Mouse (Mus musculus) small intestine, adult 2 months (tissue): ENCODE results near the gene Phyhipl.

Source experiments
- CTCF ChIP-seq: fragments of 200-500 bp; IDR thresholded peaks from 2 replicates; pipeline ENCODE4 v1.5.1; 2012; ENCODE audit warnings: low read depth, mild to moderate bottlenecking, control low read depth, inconsistent platforms, low read length, moderate library complexity, mixed read lengths; ENCODE audit not compliant: insufficient replicate concordance, insufficient read length; ENCODE audit errors: extremely low read depth
- POLR2A ChIP-seq: fragments of 200-500 bp; IDR thresholded peaks from 2 replicates; pipeline ENCODE4 v1.6.1; 2012; ENCODE audit warnings: low read depth, mild to moderate bottlenecking, control low read depth, inconsistent platforms, low read length, moderate library complexity

DNA sequence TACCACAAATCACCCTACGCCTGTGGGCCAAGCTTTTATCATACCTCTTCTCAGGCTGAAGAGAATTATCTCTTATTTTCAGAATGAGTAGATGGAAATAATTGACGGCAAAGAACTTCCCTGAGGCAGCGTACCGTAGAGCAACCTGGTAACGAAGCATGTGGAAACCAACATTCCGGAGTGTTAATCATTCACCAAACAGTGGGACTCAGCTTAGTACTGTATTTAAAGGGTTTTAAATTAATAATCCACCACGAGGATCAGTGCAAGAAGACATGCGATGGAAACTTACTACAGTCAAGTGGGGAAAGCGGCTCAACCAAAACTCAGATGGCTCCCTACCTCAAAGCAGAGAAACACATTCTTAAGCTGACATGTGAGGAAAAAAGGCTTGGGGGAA lies 12.6 kb downstream of the Phyhipl start:
- TF ChIP-seq CTCF (no peak), POLR2A (no peak)
